Mouse (Mus musculus) retina, adult 2 months (tissue): Measurements from ENCODE around the gene Ssr2.
A peak's percentile ranks its signal among the peaks of the same experiment; 100 is the strongest.

Source experiments
- DNase-seq: peaks from one replicate; pipeline ENCODE4 v3.0.0-alpha.2; 2012; ENCODE audit warnings: low read depth, low spot score

Ssr2 gene

DNA sequence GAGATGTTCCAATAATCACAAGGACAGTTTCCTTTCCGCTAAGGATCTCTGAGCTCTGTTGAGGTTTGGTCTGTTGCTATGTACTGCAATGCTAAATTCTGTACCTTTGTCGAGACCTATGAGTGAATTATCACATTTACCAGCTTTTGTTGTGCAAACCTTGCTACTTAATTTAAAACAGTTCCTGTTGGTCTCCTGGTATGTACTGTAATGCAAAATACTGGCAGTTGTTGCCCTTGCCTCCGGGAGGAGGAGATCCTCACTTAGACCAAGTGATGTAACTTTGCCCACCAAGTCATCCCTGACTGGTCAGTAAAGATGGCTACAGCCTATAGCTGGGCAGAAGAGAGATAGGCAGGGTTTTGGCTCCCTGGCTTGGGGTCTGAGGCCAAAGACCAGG is at the start of gene Ssr2:
Ssr2 (plus strand) TSS at position 337 of the 400 bp plus-strand sequence.
- DNase-seq, result no peak

DNA sequence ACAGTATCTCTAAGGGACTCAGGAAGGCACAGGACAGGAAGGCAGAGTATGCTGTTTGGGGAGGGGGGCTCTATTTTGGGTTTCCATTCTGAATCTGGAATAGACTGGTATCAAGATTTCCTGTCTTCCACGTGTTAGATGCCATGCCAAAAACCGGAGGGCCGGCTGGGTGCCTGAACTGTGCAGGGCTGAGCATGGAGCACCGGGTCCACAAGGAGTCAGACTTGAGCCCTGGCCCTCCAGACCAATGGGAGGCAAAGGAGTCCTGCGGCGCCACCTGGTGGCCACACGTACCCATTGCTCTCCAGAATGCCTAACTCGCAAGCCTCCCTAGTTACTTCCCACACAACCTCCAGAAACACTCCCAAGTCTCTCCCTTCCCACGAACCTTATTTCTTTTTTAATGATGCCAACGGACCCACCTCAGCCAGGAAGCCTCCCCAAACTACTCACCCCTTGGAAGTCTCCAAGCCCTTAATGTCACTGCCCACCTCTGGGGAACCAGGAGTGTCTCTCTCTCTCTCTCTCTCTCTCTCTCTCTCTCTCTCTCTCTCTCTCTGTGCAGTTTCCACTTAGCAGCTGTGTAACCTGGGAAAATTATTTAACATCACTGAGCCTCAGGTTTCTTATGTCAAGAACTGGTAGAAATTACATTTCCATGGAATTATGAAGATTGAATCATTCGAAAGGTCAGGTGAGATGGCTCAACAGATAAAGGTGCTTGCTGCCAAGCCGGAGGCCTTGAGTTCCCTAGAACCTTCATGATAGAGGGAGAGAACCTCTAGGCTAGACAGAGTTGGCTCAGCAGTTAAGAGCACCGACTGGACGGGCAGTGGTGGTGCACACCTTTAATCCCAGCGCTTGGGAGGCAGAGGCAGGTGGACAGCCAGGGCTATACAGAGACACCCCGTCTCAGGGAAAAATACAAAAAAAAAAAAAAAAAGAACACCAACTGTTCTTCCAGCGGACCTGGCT is 49.2 kb upstream of the Ssr2 start:
- DNase-seq, result peak; percentile 71

DNA sequence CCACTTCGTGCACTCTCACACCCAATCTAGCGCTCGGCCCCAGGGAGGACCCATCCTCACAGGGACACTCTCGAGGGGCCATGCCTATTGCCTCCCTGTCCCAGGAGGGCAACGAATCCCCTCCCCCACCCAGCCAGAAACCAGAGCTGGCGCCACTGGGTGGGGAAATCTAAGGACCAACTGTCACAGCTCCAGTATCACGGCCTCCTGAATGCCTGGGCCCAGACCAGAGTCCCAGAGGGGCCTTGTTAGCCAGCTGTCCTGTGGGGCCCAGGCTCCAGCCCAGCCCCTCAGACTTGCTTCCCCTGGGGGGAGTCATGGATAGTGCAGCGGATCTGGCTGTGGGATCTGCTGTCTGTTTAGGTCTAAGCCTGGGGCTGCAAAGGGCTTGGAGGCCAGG is 48.1 kb upstream of the Ssr2 start:
- no peak for DNase-seq

DNA sequence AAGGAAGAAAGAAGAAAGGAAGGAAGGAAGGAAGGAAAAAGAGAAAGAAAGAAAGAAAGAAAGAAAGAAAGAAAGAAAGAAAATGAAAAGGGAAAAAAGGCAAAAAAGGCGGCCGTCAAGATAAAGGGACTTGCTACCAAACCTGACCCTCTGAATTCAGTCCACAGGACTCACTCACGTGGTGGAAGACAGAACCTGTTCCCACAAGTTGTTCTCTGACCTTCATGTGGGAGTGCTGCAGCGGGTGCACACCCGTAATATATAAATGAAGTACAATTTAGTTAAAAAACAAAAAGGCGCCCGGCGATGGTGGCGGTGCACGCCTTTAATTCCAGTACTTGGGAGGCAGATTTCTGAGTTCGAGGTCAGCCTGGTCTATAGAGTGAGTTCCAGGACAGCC is 47.0 kb upstream of the Ssr2 start:
- DNase-seq, result no peak

DNA sequence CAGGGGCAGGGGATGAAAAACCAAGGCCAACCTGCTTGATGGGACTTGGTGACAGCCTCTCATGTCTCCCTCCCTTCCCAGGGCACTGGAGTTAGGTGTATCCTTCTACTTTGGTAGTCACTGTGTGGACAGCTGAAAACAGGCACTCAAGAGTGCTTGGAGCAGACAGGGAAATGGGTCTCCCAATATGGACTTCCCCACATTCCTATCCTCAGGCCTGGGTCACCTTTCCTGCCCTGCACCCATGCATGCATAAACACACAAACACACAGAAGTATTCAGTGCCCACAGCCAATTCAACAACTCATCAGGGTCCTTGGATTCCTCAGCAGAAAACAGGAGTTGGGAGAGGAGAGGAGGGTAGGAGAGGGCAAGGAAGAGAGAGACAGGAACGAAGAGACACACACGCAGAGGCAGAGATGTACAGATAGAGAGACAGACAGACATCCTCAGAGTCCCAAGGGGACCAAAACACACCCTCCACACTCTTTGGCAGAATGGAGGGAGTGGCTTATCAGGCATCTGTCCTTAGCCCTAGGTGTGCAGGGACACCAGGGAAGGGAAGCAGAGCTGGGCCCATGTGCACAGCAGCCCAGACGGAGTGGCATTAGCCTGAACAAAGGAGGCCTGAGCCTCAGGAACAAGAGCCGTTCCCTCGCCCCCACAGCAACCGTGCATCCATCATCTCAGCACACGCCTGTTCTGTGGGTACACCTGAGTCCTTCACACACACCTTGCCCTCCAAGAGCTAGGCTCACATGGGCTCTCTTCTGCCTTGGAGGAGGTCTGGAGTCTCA is 46.3 kb upstream of the Ssr2 start:
- DNase-seq, result no peak

DNA sequence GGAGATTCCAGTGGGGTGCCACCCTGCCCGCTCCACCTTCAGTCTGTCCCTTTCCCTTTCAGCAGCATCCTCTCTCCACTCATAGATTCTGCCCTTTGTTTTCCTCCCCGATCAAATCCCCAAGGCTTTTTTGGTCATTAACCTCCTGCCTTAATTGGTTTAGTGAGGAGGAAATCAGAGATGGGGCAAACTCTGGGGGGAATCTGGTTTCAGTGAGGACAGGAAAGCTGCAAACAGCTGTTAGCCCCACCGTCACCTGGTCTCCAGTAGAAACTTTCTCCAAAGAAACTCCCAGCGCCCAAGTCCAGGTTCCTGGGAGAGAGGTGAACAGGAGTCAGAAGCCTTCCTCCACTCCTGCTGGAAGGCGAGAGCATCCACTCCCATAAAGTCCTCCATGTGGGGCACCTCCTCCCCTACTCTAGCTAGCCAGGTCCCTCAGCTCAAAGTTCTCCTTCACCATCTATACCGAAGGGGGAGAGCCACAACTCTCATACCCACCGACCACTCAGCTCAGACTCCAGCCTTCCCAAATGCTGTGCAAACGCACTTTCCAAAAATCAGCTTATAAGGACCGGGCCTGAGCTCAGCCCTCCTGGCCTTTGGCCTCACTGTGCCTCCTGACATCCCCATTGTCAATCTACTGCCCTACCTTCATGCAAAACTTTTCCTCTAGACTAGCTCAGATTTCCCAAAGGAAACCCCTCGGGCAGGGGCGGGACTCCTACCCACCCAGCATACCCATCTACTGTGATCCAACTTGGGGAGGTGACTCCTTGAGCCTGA is 45.4 kb upstream of the Ssr2 start:
- no peak for DNase-seq

DNA sequence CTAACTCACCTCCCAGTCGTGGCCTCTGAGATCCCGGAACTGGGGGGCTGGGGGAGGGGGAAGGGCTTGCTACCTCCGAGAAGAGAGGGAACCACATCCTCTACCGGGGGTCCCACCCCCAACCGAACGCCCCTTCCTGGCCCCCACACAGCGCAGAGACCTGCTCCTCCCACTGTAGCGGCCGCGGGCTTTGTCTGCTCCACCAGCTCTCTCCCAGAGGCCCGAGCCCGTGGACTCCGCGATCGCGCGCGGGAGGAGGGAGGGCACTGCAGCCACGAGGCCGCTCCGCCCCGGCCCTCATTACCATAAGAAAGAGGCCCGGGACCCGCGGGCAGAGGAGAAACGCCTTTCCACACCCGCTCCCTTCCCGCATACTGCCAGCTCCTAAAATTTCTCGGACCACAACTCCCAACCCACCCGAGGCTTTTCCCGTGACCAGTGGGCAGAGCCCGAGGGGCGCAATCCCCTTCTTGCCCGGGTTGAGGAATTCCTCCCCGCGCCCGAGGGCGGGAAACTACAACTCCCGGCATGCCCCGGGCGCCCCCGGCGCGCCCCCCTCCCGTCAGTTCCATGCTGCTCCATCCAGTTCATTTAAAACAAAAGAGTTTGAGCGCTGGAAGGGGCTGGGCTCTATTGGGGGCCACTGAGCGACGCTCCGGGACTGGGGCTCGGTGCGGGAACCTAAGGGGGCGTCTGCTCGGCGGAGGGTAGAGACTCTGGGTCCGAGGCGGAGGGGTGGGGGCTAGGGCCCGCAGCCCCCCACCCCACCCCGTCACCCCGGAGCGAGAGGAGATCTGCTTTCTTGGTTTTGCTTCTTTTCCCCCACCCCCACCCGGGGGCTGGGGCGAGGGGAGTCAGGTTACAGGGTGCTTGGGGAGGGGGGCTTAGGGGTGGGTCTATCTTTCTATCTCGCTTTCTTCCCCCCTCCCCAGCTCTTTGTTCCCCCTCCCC is 44.1 kb upstream of the Ssr2 start:
- DNase-seq, result peak; percentile 63

DNA sequence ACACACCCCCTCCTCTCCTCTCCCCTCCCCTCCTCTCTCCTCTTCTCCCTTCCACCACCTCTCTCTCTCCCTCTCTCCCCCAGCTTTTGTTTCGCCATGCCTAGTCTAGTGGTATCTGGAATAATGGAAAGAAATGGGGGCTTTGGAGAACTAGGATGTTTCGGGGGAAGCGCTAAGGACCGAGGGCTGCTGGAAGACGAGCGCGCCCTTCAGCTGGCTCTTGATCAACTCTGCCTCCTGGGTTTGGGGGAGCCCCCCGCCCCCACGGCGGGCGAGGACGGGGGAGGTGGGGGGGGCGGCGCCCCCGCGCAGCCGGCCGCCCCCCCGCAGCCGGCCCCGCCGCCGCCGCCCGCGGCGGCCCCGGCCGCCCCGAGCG is 43.4 kb upstream of the Ssr2 start, which contains the start of gene Mex3a:
Mex3a (plus strand) TSS at position 97 of the 376 bp plus-strand sequence.
- no peak for DNase-seq

DNA sequence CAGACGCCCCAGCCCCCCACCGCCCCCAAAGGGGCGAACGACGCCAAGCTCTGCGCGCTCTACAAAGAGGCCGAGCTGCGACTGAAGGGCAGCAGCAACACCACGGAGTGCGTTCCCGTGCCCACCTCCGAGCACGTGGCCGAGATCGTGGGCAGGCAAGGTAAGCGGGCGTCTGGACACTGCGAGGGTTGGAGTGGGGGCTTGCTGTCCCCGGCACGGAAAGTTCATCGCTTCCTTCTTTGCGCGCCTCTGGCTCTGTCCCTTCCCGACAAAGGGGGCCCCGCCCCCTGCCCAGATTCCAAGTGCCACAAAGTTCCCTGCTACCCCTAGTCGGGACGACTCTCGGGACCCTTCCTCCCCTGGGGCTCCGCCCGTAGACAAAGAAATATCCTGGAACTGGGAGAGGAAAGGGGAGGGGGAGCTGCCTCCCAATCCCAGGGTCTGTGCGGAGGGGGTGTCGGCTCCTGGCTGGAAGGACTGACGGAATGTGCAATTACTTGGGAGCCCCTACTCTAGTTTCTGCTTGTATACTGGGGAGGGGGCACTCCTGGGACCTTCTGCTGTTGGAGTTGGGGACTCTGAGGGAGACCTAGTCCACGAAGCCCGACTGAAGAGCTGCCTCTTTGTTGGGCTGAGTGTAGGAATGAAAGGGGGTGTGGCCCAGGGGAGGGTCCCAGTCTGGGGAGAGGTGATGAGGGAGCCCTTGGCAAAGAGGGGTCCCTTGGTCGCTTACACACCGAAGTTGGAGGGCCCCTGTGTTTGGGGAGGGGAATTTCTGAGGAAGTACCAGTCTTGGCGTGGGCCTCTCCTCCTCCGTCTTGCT is 42.8 kb upstream of the Ssr2 start:
- no peak for DNase-seq

DNA sequence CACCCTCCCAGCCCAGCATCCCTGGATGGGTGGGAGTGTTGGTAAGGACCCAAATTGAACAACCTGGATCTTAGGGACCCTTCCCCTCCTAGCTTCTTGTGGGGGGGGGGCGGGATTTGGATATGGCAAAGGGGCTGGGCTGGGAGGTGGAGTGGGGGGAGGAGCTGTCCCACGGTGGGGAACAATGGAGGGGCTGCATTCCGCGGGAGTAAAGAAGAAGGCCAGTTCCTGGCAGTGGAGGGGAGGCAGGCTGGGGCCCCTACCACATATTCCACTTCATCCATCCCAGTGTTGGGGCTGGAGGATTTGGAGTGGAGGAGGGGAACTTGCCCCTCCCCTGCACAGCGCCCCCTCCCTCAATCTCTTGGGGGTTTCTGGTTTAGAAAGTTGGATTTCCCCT is 42.0 kb upstream of the Ssr2 start:
- DNase-seq, result no peak

DNA sequence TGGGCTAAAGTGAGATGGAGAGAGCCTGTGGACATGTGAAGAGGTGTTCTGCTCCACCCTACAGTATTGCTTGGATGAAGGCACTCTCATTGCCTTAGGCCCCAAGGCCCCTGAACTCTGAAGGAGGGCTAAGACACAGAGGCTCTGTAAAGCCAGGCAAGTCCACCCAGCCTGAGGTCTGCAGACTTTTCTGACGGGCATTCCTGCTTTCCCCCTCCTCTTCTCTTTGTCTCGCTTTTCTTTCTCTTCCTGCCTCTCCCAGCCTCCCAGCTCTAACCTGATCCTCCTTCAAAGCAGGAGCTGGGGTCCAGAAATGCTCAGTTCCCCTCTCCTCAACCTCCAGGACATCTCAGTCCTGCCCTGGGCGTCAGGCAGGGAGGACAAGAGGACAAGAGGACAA is 40.7 kb upstream of the Ssr2 start:
- DNase-seq, result no peak

DNA sequence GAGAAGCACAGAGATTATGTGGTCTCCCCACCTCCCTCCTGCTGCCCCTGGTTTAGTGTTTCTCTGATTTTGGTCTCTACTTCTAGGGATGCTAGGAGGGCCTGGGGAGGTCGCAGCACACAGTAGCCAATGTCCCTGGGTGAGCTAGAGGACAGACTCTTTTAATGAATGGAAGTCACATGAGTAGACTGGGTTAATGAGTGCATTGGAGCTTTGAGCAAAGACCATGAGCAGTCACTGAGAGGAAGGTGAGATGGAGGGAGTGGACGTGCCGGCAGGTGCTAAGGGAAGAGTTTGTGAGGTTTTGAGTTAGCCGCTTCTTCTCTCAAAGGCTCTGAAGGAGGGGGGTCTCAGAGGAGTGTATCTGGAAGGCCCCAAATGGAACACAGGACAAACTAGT is 40.1 kb upstream of the Ssr2 start:
- DNase-seq, result no peak

DNA sequence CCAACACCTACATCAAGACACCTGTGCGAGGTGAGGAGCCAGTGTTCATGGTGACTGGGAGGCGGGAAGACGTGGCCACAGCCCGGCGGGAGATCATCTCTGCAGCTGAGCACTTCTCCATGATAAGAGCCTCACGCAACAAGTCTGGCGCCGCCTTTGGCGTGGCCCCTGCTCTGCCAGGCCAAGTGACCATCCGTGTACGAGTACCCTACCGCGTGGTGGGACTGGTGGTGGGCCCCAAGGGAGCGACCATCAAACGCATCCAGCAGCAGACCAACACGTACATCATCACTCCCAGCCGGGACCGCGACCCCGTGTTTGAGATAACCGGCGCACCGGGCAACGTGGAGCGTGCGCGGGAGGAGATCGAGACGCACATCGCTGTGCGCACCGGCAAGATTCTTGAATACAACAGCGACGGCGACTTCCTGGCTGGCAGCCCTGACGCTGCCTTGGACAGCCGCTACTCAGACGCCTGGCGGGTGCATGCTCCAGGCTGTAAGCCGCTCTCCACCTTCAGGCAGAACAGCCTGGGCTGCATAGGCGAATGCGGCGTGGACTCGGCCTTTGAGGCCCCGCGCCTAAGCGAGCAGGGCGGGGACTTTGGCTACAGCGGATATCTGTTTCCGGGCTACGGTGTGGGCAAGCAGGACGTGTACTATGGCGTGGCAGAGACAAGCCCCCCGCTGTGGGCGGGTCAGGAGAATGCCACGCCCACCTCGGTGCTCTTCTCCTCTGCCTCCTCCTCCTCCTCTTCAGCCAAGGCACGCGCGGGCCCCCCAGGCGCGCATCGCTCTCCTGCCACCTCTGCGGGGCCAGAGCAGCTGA is 39.4 kb upstream of the Ssr2 start:
- DNase-seq, result no peak

DNA sequence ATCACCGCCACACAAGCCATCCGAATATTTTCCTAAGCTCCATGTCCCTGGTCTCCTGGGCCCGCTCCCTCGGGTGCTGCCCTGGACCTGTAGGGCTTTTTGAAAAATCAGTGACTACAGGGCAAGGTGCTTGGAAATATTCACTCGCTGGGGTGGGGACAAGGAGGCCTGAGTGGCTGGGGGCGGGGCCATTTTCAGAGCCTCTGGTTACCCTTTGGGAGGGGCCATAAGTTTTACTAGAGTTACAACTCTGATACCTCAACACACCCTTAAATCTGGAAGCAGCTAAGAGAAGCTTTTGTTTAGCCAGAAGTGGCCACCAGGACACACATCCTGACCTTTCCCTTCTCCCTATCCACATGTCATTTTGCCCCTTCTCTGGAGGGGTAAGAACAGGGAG is 38.5 kb upstream of the Ssr2 start:
- DNase-seq, result no peak

DNA sequence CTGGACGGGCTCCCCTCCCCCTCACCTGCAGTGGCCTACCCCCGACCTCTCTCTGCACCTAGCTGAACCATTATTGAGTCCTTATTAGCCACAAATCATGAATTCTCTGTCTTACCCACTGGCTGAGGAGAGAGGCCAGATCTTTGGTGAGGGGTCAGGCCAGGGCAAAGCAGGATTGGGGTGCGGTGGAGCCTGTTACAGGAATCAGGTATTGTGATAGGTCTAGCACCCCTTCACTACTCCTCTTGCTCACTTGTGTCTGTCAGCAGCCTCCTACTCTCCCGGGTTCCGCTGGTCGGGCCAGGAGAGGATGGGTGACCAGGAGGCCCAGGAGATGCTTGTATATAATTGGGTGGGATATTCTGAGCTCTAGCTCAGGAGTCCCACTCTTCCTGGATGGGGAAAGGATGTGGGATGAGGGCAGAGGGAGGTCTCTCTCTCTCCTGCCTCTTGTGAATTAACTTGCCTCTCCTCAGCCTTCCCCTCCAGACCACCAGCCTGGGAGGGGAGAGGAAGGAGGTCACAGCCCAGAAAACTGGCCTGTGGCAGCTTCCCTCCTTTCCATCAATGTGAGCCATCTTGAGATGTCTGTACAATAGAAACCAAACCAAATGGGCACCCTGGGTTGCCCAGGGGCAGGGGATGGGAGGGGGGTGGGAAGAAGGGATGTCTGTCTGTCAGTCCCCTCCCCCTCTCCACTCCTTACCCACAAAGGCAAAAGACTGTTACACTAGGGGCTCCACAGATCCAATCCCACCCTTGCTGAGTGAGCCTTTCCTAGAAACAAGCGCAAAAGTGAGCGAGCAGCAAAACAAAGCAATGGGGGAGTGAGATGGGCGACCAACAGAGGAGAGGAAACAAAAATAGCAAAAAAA is 37.2 kb upstream of the Ssr2 start:
- DNase-seq, result no peak

DNA sequence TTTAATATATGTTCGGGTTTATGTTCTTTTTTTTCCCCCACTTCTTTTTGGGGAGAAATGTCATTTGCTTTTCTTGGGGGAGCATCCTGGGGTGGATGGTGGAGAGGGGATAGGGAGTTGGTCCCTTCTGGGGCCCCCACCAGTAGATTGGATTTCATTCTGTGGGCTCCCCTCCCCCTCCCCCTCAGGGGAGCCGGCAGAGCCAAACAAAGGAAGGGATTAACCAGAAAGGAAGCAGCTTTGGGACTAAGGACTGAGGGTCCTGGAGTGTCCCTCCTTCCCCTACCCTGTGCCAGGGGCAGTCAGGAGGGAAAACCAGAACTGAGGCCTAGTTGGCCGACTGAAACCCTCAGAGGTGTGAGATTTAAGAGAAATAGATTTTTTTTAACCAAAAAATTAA is 36.3 kb upstream of the Ssr2 start:
- DNase-seq, result no peak

DNA sequence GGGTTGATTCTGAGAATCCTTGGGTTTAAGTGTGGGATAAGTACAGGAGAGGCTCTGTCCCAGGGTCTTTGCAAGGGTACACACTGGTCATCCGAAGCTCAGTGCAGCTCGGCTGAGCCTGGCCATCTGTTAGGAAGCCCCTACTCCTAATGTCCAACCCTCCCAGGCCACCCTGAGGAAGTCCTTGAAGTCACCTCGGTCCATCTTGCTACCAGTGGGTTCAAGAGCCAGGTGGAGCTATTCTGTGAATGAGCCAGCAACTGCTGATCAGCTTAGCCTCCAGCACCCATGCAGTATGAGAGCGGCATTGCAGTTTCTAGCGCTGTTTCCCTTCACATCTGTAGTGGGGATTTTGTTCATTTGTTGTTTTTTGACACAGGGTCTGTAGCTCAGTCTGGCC is 35.6 kb upstream of the Ssr2 start:
- no peak for DNase-seq
